Mouse (Mus musculus): ENCODE measurements around the gene Csn2.

Gene Csn2

GRCm38 (mm10) chr5:87699530-87699929 is at the start of gene Csn2:
Gene Csn2 (minus strand): TSS chr5:87699630.
- no peak for DNase-seq

GRCm38 (mm10) chr5:87734821-87735220 is 35.4 kb upstream of the Csn2 start:
- DNase-seq = no peak

- no peak for DNase-seq
Observed at GRCm38 (mm10) chr5:87705891-87706290, 6.5 kb upstream of the Csn2 start.

GRCm38 (mm10) chr5:87665908-87666307 is 33.5 kb downstream of the Csn2 start, which contains the start of gene Csn1s1:
Gene Csn1s1 (plus strand): TSS chr5:87666208.
- no peak for DNase-seq

GRCm38 (mm10) chr5:87642787-87643186 is 56.6 kb downstream of the Csn2 start:
- DNase-seq = peak; percentile 10

Data from kidney, adult 11 months (tissue).